Mouse (Mus musculus): ENCODE measurements around the gene Nup188. TPM values are rescaled to one million over a fixed set of nuclear protein-coding genes. Genes with fewer than 3 reads are reported as not detected.

Gene Nup188
- total RNA-seq (2023) = 10 to 100 TPM; 31.4 to 34.2 TPM

GRCm38 (mm10) chr2:30286192-30287026 is at the start of gene Nup188, which contains the start of gene Dolk:
Nup188 (plus strand) TSS chr2:30286397.
Dolk (minus strand) TSS chr2:30286334.

DNA sequence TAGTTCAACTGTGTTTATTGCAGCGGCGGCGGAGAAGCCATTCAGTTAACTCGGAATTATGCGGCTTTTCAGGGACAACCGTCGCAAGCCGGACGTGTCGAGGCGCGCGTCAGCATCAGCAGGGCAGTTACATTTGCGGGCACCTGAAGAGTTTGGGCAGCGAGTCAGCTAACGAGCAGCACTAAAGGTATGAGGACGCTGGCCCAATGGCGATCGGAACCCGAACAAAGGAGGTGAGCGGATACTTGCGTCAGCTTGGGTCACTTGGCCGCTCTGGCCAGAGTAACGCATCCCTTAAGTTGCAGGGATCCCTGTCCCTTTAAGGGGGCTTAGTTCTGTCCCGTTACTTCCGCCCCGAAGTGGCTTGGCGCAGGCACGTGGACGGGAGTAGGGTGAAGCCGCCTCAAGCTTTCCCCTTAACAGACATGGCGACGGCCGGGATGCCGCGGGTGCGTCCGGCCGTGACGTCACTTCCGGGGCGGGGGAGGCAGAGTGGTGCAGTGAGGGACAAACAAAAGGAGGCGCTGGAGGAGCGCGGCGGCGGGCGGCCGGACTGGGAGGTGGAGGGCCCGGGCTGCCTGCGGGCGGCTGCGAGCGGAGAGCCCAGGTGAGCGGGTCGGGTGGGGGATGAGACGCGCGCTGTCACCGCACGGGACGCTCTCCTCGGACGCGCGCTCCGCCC is 48.9 kb upstream of the Nup188 start, which contains the start of gene Lrrc8a:
Gene Lrrc8a, plus strand, starts transcription at position 517 of the 682 bp plus-strand sequence.

DNA sequence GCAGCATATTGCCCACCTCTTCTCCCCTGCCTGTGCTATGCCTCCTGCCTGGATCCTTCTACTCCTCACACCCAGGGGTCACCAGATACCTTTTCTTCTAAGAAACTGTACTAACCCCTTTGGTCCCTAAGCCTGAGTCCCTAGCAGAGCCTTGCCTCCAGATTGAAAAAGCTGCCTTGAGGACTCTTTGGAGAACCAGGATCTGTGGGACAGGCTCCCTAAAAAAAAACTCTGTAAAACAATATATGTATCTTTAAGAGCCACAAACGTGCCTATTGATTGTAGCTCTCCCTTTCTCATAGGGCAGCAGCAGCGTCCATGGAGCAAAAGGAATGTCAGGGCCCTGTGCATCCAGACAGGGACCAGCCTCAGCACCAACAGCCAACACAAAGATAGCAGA is 45.9 kb upstream of the Nup188 start, which contains the start of gene Gm28035:
Gene Gm28035, plus strand, starts transcription at position 301 of the 400 bp plus-strand sequence.

DNA sequence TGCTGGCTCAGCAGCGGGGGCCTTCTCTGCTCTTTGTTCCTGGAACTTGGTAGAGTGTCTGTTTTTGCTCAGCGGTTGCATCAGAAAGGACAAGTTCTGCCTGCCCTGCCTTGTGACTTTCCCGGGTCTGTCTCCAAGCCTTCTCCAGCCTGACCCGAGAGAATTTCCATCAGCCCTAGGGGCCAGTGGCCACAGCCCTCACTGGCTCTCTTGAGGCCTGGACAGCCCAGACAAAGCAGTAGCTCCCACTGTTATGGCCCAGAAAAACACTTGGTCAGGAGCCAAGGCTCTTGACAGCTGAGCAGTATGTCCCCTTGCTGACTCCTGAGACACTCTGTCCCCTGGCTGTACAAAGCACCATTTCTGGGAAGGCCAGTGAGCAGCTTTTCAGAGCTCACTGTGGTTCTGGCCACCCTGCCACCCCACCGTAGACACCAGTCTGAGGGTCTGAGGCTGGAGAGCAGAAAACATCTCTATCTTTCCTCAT is 20.4 kb upstream of the Nup188 start, which contains the start of gene Phyhd1:
Gene Phyhd1, plus strand, starts transcription at position 437 of the 487 bp plus-strand sequence.

GRCm38 (mm10) chr2:30280743-30281142 is 5.5 kb upstream of the Nup188 start, which contains the start of gene Gm28038:
Gm28038 (plus strand) TSS chr2:30281043.

GRCm38 (mm10) chr2:30358533-30359531 is 72.6 kb downstream of the Nup188 start, which contains the start of gene Sh3glb2:
Sh3glb2 (minus strand) TSS chr2:30359337.

DNA sequence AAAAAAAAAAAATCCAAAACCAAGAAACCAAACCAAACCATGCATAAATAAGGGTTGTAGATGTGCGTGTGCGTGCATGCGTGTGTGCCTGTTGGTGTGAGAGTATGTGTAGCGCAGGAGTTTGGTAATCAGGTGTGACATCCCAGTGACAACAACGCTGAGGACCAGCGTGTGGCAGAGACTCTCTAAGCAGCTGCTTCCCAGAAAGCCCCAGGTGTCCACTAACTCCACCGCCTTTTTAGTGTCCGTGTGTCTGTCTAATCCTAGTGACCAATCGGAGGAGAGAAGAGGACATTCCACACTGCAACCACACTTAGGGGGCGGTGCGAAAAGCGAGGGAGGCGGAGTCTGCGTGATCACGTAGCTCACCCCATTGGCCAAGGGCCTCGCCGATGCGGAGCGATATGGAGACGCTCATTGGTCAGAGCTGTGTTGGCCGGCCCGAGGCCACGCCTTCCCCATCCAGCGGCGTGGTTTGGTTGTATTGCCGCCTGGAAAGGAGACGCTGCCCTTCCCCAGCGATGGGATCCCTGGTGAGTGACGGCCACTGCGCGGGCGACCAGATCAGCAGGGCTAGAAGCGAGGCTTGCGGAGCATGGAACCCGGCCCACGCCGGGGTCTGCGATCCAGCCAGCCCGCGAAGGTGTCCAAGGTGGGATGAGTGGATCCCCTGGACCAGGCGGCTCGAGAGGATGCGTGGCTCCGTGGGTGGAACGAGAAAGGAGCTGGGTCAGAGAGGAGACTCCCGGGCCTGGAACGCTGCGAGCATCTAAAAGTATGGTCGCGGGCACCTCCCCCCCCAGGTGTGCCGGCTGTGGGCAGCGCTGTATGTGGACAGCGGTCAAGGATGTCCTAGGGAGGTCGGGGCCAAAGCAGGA is 77.8 kb downstream of the Nup188 start, which contains the start of gene Miga2:
Gene Miga2, plus strand, starts transcription at position 461 of the 878 bp plus-strand sequence.

GRCm38 (mm10) chr2:30392114-30392576 is 105.9 kb downstream of the Nup188 start, which contains the start of gene Dolpp1:
Dolpp1 (plus strand) TSS chr2:30392254.

Other genes starting within 250 kb of the Nup188 start
- 1 to 10 TPM; 1.2 TPM for gene Wdr34, start 237.5 kb upstream of the Nup188 start, total RNA-seq (2023)
- 100 to 1,000 TPM; 133 to 160 TPM for gene Set, start 229.0 kb upstream of the Nup188 start, total RNA-seq (2023)
- gene Pkn3, start 208.7 kb upstream of the Nup188 start, total RNA-seq (2023) = 1 to 10 TPM; 4.6 to 5.4 TPM
- gene Zdhhc12, start 192.7 kb upstream of the Nup188 start, total RNA-seq (2023) = 10 to 100 TPM; 14.6 to 19.8 TPM
- gene Zer1, start 161.8 kb upstream of the Nup188 start, total RNA-seq (2023) = 10 to 100 TPM; 26.9 to 29.3 TPM
- gene Tbc1d13, start 152.7 kb upstream of the Nup188 start, total RNA-seq (2023) = 100 to 1,000 TPM in 1 of 2 experiments, 10 to 100 TPM in 1; 90.5 to 108 TPM
- 1 to 10 TPM; 9.0 to 9.4 TPM for gene Endog, start 114.9 kb upstream of the Nup188 start, total RNA-seq (2023)
- gene Spout1, start 107.9 kb upstream of the Nup188 start, total RNA-seq (2023) = 10 to 100 TPM; 10.2 to 11.5 TPM
- 1 to 10 TPM; 4.4 to 5.6 TPM for gene Kyat1, start 80.5 kb upstream of the Nup188 start, total RNA-seq (2023)
- gene Lrrc8a, start 48.7 kb upstream of the Nup188 start, total RNA-seq (2023) = 10 to 100 TPM; 29.2 to 34.5 TPM
- 1 to 10 TPM; 1.3 to 4.0 TPM for gene Gm28035, start 45.8 kb upstream of the Nup188 start, total RNA-seq (2023)
- 1 to 10 TPM; 6.1 to 7.2 TPM for gene Phyhd1, start 20.2 kb upstream of the Nup188 start, total RNA-seq (2023)
- gene Gm28038, start 5.4 kb upstream of the Nup188 start, total RNA-seq (2023) = not detected
- 10 to 100 TPM; 10.5 to 11.5 TPM for gene Dolk, start 63 bp upstream of the Nup188 start, total RNA-seq (2023)
- gene Sh3glb2, start 72.9 kb downstream of the Nup188 start, total RNA-seq (2023) = 10 to 100 TPM; 30.8 to 37.2 TPM
- gene Miga2, start 77.8 kb downstream of the Nup188 start, total RNA-seq (2023) = 1 to 10 TPM; 6.8 to 9.9 TPM
- gene Dolpp1, start 105.9 kb downstream of the Nup188 start, total RNA-seq (2023) = 10 to 100 TPM; 14.2 to 15.4 TPM
- gene Crat, start 129.4 kb downstream of the Nup188 start, total RNA-seq (2023) = 10 to 100 TPM; 29.2 to 40.1 TPM
- gene Ptpa, start 129.6 kb downstream of the Nup188 start, total RNA-seq (2023) = 10 to 100 TPM; 92.7 to 98.9 TPM
- 1 to 10 TPM; 3.0 to 4.7 TPM for gene Ier5l, start 187.8 kb downstream of the Nup188 start, total RNA-seq (2023)

Data from monocyte, adult 59 days (primary cell).